Mouse (Mus musculus) adrenal gland, postnatal 36 days (tissue): ENCODE results near the gene Treh. TPM values are rescaled to one million over a fixed set of nuclear protein-coding genes. Genes with fewer than 3 reads are reported as not detected.

Experiments used
- DNase-seq, 2 experiments: peaks; one replicate each; pipeline ENCODE4 v3.0.0; 2021; ENCODE audit warnings: mixed read lengths in 1 of 2
- total RNA-seq, 2 experiments: library from RNA; stranded (reverse); gene quantifications; 2 replicates each; pipeline ENCODE4 v1.2.3; 2021

Gene Treh
- total RNA-seq, 2 experiments from 2014 or later = not detected

GRCm38 (mm10) chr9:44715705-44716362, 42.8 kb downstream of the Treh start:
- no peak for DNase-seq

GRCm38 (mm10) chr9:44716997-44717821, 44.2 kb downstream of the Treh start:
- DNase-seq = no peak

GRCm38 (mm10) chr9:44717822-44718242, 44.8 kb downstream of the Treh start:
- DNase-seq = peak in 1 of 2 experiments; percentile 63

GRCm38 (mm10) chr9:44718937-44719631, 46.1 kb downstream of the Treh start:
- DNase-seq = no peak

- no peak for DNase-seq
Measured at GRCm38 (mm10) chr9:44719632-44720357, 46.8 kb downstream of the Treh start.

GRCm38 (mm10) chr9:44720358-44721153, 47.5 kb downstream of the Treh start:
- no peak for DNase-seq

GRCm38 (mm10) chr9:44721154-44721876, 48.3 kb downstream of the Treh start:
- DNase-seq = peak; percentile 92 to 93

- DNase-seq = no peak
Measured at GRCm38 (mm10) chr9:44721877-44722186, 48.8 kb downstream of the Treh start.

- no peak for DNase-seq
Measured at GRCm38 (mm10) chr9:44722575-44722974, 49.5 kb downstream of the Treh start.

GRCm38 (mm10) chr9:44723008-44723407, 50.0 kb downstream of the Treh start:
- no peak for DNase-seq

GRCm38 (mm10) chr9:44723521-44724041, 50.5 kb downstream of the Treh start:
- DNase-seq = no peak

GRCm38 (mm10) chr9:44724223-44724622, 51.2 kb downstream of the Treh start:
- DNase-seq = peak; percentile 47 to 71

- no peak for DNase-seq
Measured at GRCm38 (mm10) chr9:44724665-44725064, 51.6 kb downstream of the Treh start.

- DNase-seq = no peak
Measured at GRCm38 (mm10) chr9:44726431-44727146, 53.6 kb downstream of the Treh start.

GRCm38 (mm10) chr9:44727441-44727840, 54.4 kb downstream of the Treh start:
- DNase-seq = no peak

- no peak for DNase-seq
Measured at GRCm38 (mm10) chr9:44732130-44732549, 59.1 kb downstream of the Treh start.

- peak in 1 of 2 experiments; percentile 51 for DNase-seq
Measured at GRCm38 (mm10) chr9:44732921-44733530, 60.0 kb downstream of the Treh start.

- DNase-seq = peak; percentile 83 to 89
Measured at GRCm38 (mm10) chr9:44733671-44734523, 60.9 kb downstream of the Treh start.
